Mouse (Mus musculus): ENCODE results near the gene Snrnp25. TPM values are rescaled to one million over a fixed set of nuclear protein-coding genes. Genes with fewer than 3 reads are reported as not detected.

Gene Snrnp25
- polyA plus RNA-seq, 2 experiments: 46.7 to 52.1 TPM

DNA sequence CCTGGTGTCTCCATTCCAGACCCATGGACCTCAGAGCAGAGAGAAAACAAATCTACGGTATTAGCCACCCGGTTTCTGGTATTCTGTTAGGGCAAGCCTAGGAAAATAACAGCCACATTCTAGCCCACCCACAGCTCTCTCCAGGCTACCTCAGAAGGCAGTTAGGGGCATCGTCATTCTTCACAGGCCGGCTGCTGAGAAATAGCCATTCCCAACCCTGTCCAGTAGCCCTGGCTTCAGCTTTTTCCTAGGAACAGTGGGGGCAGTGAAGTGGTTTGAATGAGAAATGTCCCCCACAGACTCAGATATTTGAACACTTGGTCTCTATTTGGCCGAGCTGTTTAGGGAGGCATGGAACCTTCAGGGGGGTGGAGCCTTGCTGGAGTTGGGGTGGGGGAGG lies 15.8 kb upstream of the Snrnp25 start:
- ATAC-seq (ENCODE audit: low FRiP score, low read depth) (no peak), DNase-seq (ENCODE audit: low spot score) (no peak)
- WGBS: 54% methylated on average over 5 of the region's 5 CpGs
- H3K4me1 ChIP-seq (ENCODE audit: control insufficient read depth, insufficient read depth, low read length): no peaks in the 10 kb centered on the region
- no peak overlapping the region for H3K9ac ChIP-seq (ENCODE audit: low read depth, low read length, severe bottlenecking)
- no peak for TF ChIP-seq POLR2A (IDR thresholded peaks at IDR 0.05; ENCODE audit: borderline replicate concordance, extremely low read depth, insufficient read depth, insufficient read length)
- no peak overlapping the region for H3K4me3 ChIP-seq (replicated peaks; ENCODE audit: low read length)
- no peaks in the 10 kb centered on the region for H3K36me3 ChIP-seq (ENCODE audit: control insufficient read depth, insufficient read depth, low read length)
- no peak overlapping the region for H3K4me2 ChIP-seq (replicated peaks; ENCODE audit: low read depth, low read length, severe bottlenecking)
- H3K9me3 ChIP-seq (ENCODE audit: control insufficient read depth, low read length): no peaks in the 10 kb centered on the region
- H3K27me3 ChIP-seq (ENCODE audit: control insufficient read depth, insufficient read depth, low read length): no peaks in the 10 kb centered on the region
- no peak overlapping the region for H3K27ac ChIP-seq (replicated peaks; ENCODE audit: low read depth, low read length)

GRCm38 (mm10) chr11:32190119-32190518 lies 15.1 kb upstream of the Snrnp25 start:
- Histone ChIP-seq H3K27ac (replicated peaks; ENCODE audit: low read depth, low read length) (no peak overlapping the region), H3K9ac (ENCODE audit: low read depth, low read length, severe bottlenecking) (no peak overlapping the region), H3K4me1 (ENCODE audit: control insufficient read depth, insufficient read depth, low read length) (no peaks in the 10 kb centered on the region), H3K9me3 (ENCODE audit: control insufficient read depth, low read length) (no peaks in the 10 kb centered on the region), H3K4me2 (replicated peaks; ENCODE audit: low read depth, low read length, severe bottlenecking) (no peak overlapping the region), H3K36me3 (ENCODE audit: control insufficient read depth, insufficient read depth, low read length) (no peaks in the 10 kb centered on the region), H3K27me3 (ENCODE audit: control insufficient read depth, insufficient read depth, low read length) (no peaks in the 10 kb centered on the region), H3K4me3 (replicated peaks; ENCODE audit: low read length) (no peak overlapping the region)
- ATAC-seq (ENCODE audit: low FRiP score, low read depth): no peak
- DNase-seq (ENCODE audit: low spot score): no peak
- TF ChIP-seq POLR2A (IDR thresholded peaks at IDR 0.05; ENCODE audit: borderline replicate concordance, extremely low read depth, insufficient read depth, insufficient read length): no peak
- WGBS: 84% methylated on average over 9 of the region's 9 CpGs

DNA sequence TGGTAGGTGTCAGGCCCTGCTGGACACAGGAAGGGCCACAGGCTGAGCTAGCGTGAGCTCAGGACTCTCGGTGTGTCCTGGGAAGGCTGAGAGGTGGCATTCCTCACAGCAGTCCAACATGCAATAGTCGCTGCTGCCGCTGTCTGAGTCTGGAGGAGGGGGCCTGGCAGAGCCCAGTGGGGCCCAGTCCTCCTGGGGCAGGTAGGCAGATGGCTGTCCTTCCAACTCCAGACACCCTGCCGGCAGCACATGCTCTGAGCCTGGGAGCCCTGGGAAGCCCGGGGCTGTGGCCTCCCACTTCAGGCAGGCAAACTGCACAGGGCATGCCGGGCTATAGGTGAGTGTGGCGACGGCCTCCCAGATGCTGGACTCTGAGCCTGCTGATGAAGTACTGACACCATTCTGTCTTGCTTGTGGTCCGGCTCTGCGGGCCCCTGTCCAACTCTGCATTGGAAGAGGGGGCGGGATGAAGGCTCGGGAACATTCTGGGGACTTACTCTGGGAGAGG lies 14.6 kb upstream of the Snrnp25 start:
- Histone ChIP-seq H3K4me1 (ENCODE audit: control insufficient read depth, insufficient read depth, low read length) (no peaks in the 10 kb centered on the region), H3K27ac (replicated peaks; ENCODE audit: low read depth, low read length) (no peak overlapping the region), H3K4me2 (replicated peaks; ENCODE audit: low read depth, low read length, severe bottlenecking) (no peak overlapping the region), H3K36me3 (ENCODE audit: control insufficient read depth, insufficient read depth, low read length) (no peaks in the 10 kb centered on the region), H3K27me3 (ENCODE audit: control insufficient read depth, insufficient read depth, low read length) (no peaks in the 10 kb centered on the region), H3K9me3 (ENCODE audit: control insufficient read depth, low read length) (no peaks in the 10 kb centered on the region), H3K9ac (ENCODE audit: low read depth, low read length, severe bottlenecking) (no peak overlapping the region), H3K4me3 (replicated peaks; ENCODE audit: low read length) (no peak overlapping the region)
- WGBS: 79% methylated on average over 11 of the region's 13 CpGs
- ATAC-seq (ENCODE audit: low FRiP score, low read depth): no peak
- no peak for TF ChIP-seq POLR2A (IDR thresholded peaks at IDR 0.05; ENCODE audit: borderline replicate concordance, extremely low read depth, insufficient read depth, insufficient read length)
- no peak for DNase-seq (ENCODE audit: low spot score)

GRCm38 (mm10) chr11:32193156-32193555 lies 12.1 kb upstream of the Snrnp25 start:
- no peak overlapping the region for H3K4me3 ChIP-seq (replicated peaks; ENCODE audit: low read length)
- no peak overlapping the region for H3K27ac ChIP-seq (replicated peaks; ENCODE audit: low read depth, low read length)
- H3K9me3 ChIP-seq (ENCODE audit: control insufficient read depth, low read length): no peaks in the 10 kb centered on the region
- H3K4me1 ChIP-seq (ENCODE audit: control insufficient read depth, insufficient read depth, low read length): no peaks in the 10 kb centered on the region
- no peak overlapping the region for H3K9ac ChIP-seq (ENCODE audit: low read depth, low read length, severe bottlenecking)
- no peak overlapping the region for H3K4me2 ChIP-seq (replicated peaks; ENCODE audit: low read depth, low read length, severe bottlenecking)
- H3K36me3 ChIP-seq (ENCODE audit: control insufficient read depth, insufficient read depth, low read length): no peaks in the 10 kb centered on the region
- ATAC-seq (ENCODE audit: low FRiP score, low read depth): no peak
- no peak for DNase-seq (ENCODE audit: low spot score)
- no peak for TF ChIP-seq POLR2A (IDR thresholded peaks at IDR 0.05; ENCODE audit: borderline replicate concordance, extremely low read depth, insufficient read depth, insufficient read length)
- H3K27me3 ChIP-seq (ENCODE audit: control insufficient read depth, insufficient read depth, low read length): no peaks in the 10 kb centered on the region
- 78% methylated on average over 10 of the region's 10 CpGs for WGBS

GRCm38 (mm10) chr11:32194086-32194485 lies 11.1 kb upstream of the Snrnp25 start:
- Histone ChIP-seq H3K4me1 (ENCODE audit: control insufficient read depth, insufficient read depth, low read length) (no peaks in the 10 kb centered on the region), H3K4me2 (replicated peaks; ENCODE audit: low read depth, low read length, severe bottlenecking) (no peak overlapping the region), H3K27me3 (ENCODE audit: control insufficient read depth, insufficient read depth, low read length) (no peaks in the 10 kb centered on the region), H3K4me3 (replicated peaks; ENCODE audit: low read length) (no peak overlapping the region), H3K9me3 (ENCODE audit: control insufficient read depth, low read length) (no peaks in the 10 kb centered on the region), H3K9ac (ENCODE audit: low read depth, low read length, severe bottlenecking) (no peak overlapping the region), H3K36me3 (ENCODE audit: control insufficient read depth, insufficient read depth, low read length) (no peaks in the 10 kb centered on the region), H3K27ac (replicated peaks; ENCODE audit: low read depth, low read length) (no peak overlapping the region)
- ATAC-seq (ENCODE audit: low FRiP score, low read depth) (no peak), DNase-seq (ENCODE audit: low spot score) (no peak)
- WGBS: 75% methylated on average over 10 of the region's 10 CpGs
- TF ChIP-seq POLR2A (IDR thresholded peaks at IDR 0.05; ENCODE audit: borderline replicate concordance, extremely low read depth, insufficient read depth, insufficient read length): no peak

DNA sequence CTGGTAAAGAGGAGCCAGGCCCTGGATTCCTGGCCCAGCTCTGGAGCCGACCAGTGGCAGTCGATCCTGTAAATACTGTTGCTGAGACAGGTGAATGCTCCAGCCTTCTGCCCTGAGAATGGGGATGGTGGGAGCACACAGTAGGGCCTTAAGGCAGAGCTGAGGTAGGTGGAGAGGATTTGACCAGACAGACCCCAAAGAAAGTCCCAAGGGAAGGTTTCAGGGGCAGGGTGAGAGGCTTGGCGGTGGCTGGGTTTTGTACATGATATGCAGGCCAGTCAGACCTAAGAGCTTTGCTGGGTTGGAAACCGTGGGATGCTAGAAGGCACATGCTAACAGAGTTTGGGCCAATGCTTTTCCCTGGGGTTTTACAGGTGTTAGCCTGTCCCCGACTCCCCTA lies 10.6 kb upstream of the Snrnp25 start:
- no peak for TF ChIP-seq POLR2A (IDR thresholded peaks at IDR 0.05; ENCODE audit: borderline replicate concordance, extremely low read depth, insufficient read depth, insufficient read length)
- 79% methylated on average over 5 of the region's 5 CpGs for WGBS

More for the DNA sequence above, 10.6 kb upstream of the Snrnp25 start:
- H3K9ac ChIP-seq (ENCODE audit: low read depth, low read length, severe bottlenecking): no peak overlapping the region
- H3K4me3 ChIP-seq (replicated peaks; ENCODE audit: low read length): no peak overlapping the region
- no peaks in the 10 kb centered on the region for H3K4me1 ChIP-seq (ENCODE audit: control insufficient read depth, insufficient read depth, low read length)
- H3K36me3 ChIP-seq (ENCODE audit: control insufficient read depth, insufficient read depth, low read length): no peaks in the 10 kb centered on the region
- ATAC-seq (ENCODE audit: low FRiP score, low read depth): no peak
- H3K4me2 ChIP-seq (replicated peaks; ENCODE audit: low read depth, low read length, severe bottlenecking): no peak overlapping the region
- H3K27me3 ChIP-seq (ENCODE audit: control insufficient read depth, insufficient read depth, low read length): no peaks in the 10 kb centered on the region
- no peak overlapping the region for H3K27ac ChIP-seq (replicated peaks; ENCODE audit: low read depth, low read length)
- no peak for DNase-seq (ENCODE audit: low spot score)
- H3K9me3 ChIP-seq (ENCODE audit: control insufficient read depth, low read length): no peaks in the 10 kb centered on the region

All from limb, embryonic 14.5 days (tissue).